Mouse (Mus musculus) bone marrow, adult 2 months (tissue): ENCODE results near the gene Ero1lb.

Experiments used
- CTCF ChIP-seq: fragments of 200-500 bp; IDR thresholded peaks from 2 replicates; pipeline ENCODE4 v1.5.1; 2011; ENCODE audit warnings: low read length, control low read depth; ENCODE audit not compliant: control insufficient read depth, insufficient read depth
- POLR2A ChIP-seq: fragments of 200-500 bp; IDR thresholded peaks from 2 replicates; pipeline ENCODE4 v1.6.1; 2011; ENCODE audit warnings: low read depth, mild to moderate bottlenecking, control low read depth, low read length, borderline replicate concordance; ENCODE audit not compliant: control insufficient read depth

DNA sequence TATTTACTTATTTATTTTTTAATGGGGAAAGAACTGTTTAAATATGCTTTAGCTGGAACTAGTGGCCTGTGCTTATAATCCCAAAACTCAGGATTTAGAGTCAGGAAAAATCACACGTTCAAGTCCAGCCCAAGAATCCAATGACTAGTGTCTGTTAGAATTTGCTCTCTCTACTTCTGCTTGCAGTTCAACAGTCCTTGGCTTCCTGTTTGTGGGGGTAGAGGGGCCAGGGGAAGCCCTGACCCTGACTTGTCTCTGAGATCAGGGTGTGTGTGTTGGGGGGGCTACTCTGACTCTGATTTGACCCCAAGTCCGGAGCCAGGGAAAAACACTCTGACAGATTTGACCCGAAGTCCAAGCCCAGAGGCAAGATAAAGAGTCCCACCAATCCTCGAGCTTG is 40.0 kb upstream of the Ero1lb start:
- TF ChIP-seq CTCF = no peak
- no peak for TF ChIP-seq POLR2A
